ENCODE assay signal across 39 mouse cellular contexts in the genomic region with DNA sequence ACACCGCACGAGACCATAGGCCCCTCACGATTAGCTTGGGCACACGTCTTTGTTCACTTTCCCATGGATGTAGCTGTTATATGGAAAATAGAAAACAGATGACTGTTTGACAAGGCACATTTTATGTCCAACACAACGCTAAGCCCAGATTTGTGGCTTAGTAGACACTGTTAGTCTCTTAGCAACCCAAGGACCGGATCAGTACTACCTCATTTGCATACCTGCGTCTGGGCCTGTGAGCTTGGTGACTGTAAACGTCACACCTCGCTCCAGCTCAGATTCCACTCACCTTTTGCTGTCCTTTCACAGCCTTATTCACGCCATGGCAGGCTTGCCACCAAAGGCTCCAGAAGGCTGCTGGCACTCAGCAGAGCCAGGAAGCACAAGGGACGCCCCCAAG. TPM values are rescaled to one million over a fixed set of nuclear protein-coding genes. Genes with fewer than 3 reads are reported as not detected.
DNase-seq lines count a peak whose midpoint lies in the region; ATAC-seq and TF ChIP-seq lines count a peak whose summit lies in the region.
"Had no signal": no experiment of that assay in that cellular context is flagged by ENCODE, and none has a peak within 500 bp of the region (broad histone marks: within the 10 kb centered on the region; RNA-seq: fewer than 3 reads in every experiment).

No protein-coding gene starts in this region.

- H3K27ac ChIP-seq in lung, embryonic 16.5 days (ENCODE audit: low read length) = no peak overlapping the region
- H3K27ac ChIP-seq in embryonic facial prominence, embryonic 14.5 days (replicated peaks; ENCODE audit: low read depth, low read length) = no peak overlapping the region
- H3K27ac ChIP-seq in small intestine, adult 2 months (ENCODE audit: insufficient read depth, low read depth, low read length) = peak overlapping the region; percentile 65
- H3K27ac ChIP-seq: forebrain, embryonic 10.5 days; hindbrain, embryonic 13.5 days; kidney, postnatal 0 days; liver, embryonic 13.5 days; midbrain, embryonic 12.5 days; neural tube, embryonic 15.5 days had no signal

- peak overlapping the region; percentile 18; the same call in 1 of the 2 replicates for H3K4me2 ChIP-seq in lung, embryonic 16.5 days (ENCODE audit: low read depth, low read length)
- H3K4me2 ChIP-seq in embryonic facial prominence, embryonic 14.5 days (ENCODE audit: low read depth, low read length) = no peak overlapping the region
- H3K4me2 ChIP-seq: hindbrain, embryonic 13.5 days; liver, embryonic 13.5 days; lung, embryonic 14.5 days; midbrain, embryonic 12.5 days; neural tube, embryonic 15.5 days had no signal

- no peak overlapping the region for H3K4me3 ChIP-seq in lung, embryonic 16.5 days (ENCODE audit: low read length)
- no peak overlapping the region for H3K4me3 ChIP-seq in embryonic facial prominence, embryonic 14.5 days (ENCODE audit: low read depth, low read length)
- H3K4me3 ChIP-seq in small intestine, adult 2 months (ENCODE audit: low read depth, low read length) = peak overlapping the region; percentile 46
- H3K4me3 ChIP-seq: forebrain, embryonic 10.5 days; hindbrain, embryonic 13.5 days; liver, embryonic 13.5 days; midbrain, embryonic 12.5 days; neural tube, embryonic 15.5 days had no signal

- no peak for ATAC-seq in lung, embryonic 16.5 days (ENCODE audit: low read depth)
- ATAC-seq in embryonic facial prominence, embryonic 14.5 days (ENCODE audit: low read depth) = peak; percentile 30; the same call in 1 of the 2 replicates
- no peak for ATAC-seq in megakaryocyte, adult 5-6 weeks (ENCODE audit: poor library complexity, severe bottlenecking)
- ATAC-seq: activated CD4-positive, CD25-positive, alpha-beta regulatory T cell, adult 4 months; CD4-positive, CD25-positive, alpha-beta regulatory T cell, adult 4 months; forebrain, embryonic 16.5 days; Patski had no signal

- peaks cover 7% of the 10 kb centered on the region for H3K4me1 ChIP-seq in lung, embryonic 16.5 days (replicated peaks; ENCODE audit: control insufficient read depth, insufficient read depth, low read length)
- H3K4me1 ChIP-seq in embryonic facial prominence, embryonic 14.5 days (ENCODE audit: control insufficient read depth, insufficient read depth, low read length) = no peaks in the 10 kb centered on the region
- peaks cover 10% of the 10 kb centered on the region; the same call in 1 of the 2 replicates for H3K4me1 ChIP-seq in small intestine, adult 2 months (ENCODE audit: control insufficient read depth, insufficient read depth, insufficient read length, low read length)
- H3K4me1 ChIP-seq: forebrain, embryonic 10.5 days; hindbrain, embryonic 13.5 days; midbrain, embryonic 12.5 days; neural tube, embryonic 15.5 days had no signal

- no peak for TF ChIP-seq POLR2A in small intestine, adult 2 months (IDR thresholded peaks at IDR 0.05; ENCODE audit: low read depth, low read length)

- no peaks in the 10 kb centered on the region for H3K27me3 ChIP-seq in lung, embryonic 16.5 days (ENCODE audit: control insufficient read depth, insufficient read depth, low read depth, low read length)
- no peaks in the 10 kb centered on the region for H3K27me3 ChIP-seq in embryonic facial prominence, embryonic 14.5 days (replicated peaks; ENCODE audit: control insufficient read depth, insufficient read depth, low read length)
- H3K27me3 ChIP-seq in small intestine, adult 2 months (ENCODE audit: control insufficient read depth, insufficient read depth, low read length) = no peaks in the 10 kb centered on the region
- H3K27me3 ChIP-seq: hindbrain, embryonic 13.5 days; liver, embryonic 13.5 days; midbrain, embryonic 12.5 days; neural tube, embryonic 15.5 days had no signal

- no peaks in the 10 kb centered on the region for H3K9me3 ChIP-seq in lung, embryonic 16.5 days (ENCODE audit: control insufficient read depth, low read length)
- no peaks in the 10 kb centered on the region for H3K9me3 ChIP-seq in embryonic facial prominence, embryonic 14.5 days (ENCODE audit: control insufficient read depth, low read length)
- H3K9me3 ChIP-seq: forebrain, embryonic 10.5 days; G1E; hindbrain, embryonic 13.5 days; liver, embryonic 13.5 days; neural tube, embryonic 15.5 days had no signal

- WGBS in lung, embryonic 16.5 days = 62% methylated on average over 11 of the region's 11 CpGs
- 44% methylated on average over 11 of the region's 11 CpGs for WGBS in embryonic facial prominence, embryonic 14.5 days
- 48% methylated on average over 11 of the region's 11 CpGs for WGBS in small intestine, adult 2 months

- H3K9ac ChIP-seq in lung, embryonic 16.5 days (ENCODE audit: low read length) = no peak overlapping the region
- no peak overlapping the region for H3K9ac ChIP-seq in embryonic facial prominence, embryonic 14.5 days (ENCODE audit: low read depth, low read length)
- H3K9ac ChIP-seq: hindbrain, embryonic 13.5 days; liver, embryonic 13.5 days; lung, embryonic 14.5 days; midbrain, embryonic 12.5 days; neural tube, embryonic 15.5 days had no signal

- TF ChIP-seq CTCF in small intestine, adult 2 months (IDR thresholded peaks at IDR 0.05; ENCODE audit: extremely low read depth, insufficient read length, insufficient replicate concordance, low read depth, low read length) = no peak

- no peaks in the 10 kb centered on the region for H3K36me3 ChIP-seq in lung, embryonic 16.5 days (ENCODE audit: control insufficient read depth, insufficient read depth, low read length)
- H3K36me3 ChIP-seq in embryonic facial prominence, embryonic 14.5 days (ENCODE audit: control insufficient read depth, insufficient read depth, low read length) = no peaks in the 10 kb centered on the region
- H3K36me3 ChIP-seq in small intestine, adult 2 months (ENCODE audit: control insufficient read depth, insufficient read depth, low read length) = no peaks in the 10 kb centered on the region
- H3K36me3 ChIP-seq: forebrain, embryonic 10.5 days; G1E; hindbrain, embryonic 13.5 days; liver, embryonic 13.5 days; midbrain, embryonic 12.5 days; neural tube, embryonic 15.5 days had no signal

- DNase-seq in lung, postnatal 4 days = no peak
- DNase-seq in ES-CJ7 (ENCODE audit: low read depth, low spot score) = peak; percentile 7
- peak; percentile 22 for DNase-seq in embryonic facial prominence, embryonic 14.5 days (ENCODE audit: low spot score)
- DNase-seq in urinary bladder, postnatal 25 days (ENCODE audit: low spot score) = no peak
- DNase-seq: adrenal gland, adult 8-10 months; cerebellum, adult 18-20 months; cerebellum, postnatal 14 days; embryo, embryonic 11 days; heart, postnatal 36 days; kidney, adult 2 months; liver, embryonic 13.5 days; lung, embryonic 14.5 days; retina, postnatal 1 day; right cerebral cortex, postnatal 25 days had no signal

RNA-seq across cellular contexts. Expression of a gene that starts 3.1 kb away (rescaled TPM):
- not detected in 2 replicates for polyA plus RNA-seq in lung, embryonic 16.5 days (2015; fragmentation: Nextera tagmentation; extraction: Ambion mirVana)
- polyA plus RNA-seq in embryonic facial prominence, embryonic 14.5 days (2014; fragmentation: Nextera tagmentation; extraction: Ambion mirVana) = not detected in 2 replicates
- not detected in 2 replicates for polyA plus RNA-seq in small intestine, adult 2 months (2012; rRNA removed)
- total RNA-seq in megakaryocyte, adult 5-6 weeks (2015) = not detected in 2 replicates
- total RNA-seq in megakaryocyte, adult 5-6 weeks (2017) = not detected in 2 replicates
- total RNA-seq: adrenal gland, adult 8-10 months; G1E; gastrocnemius, postnatal 4 days; heart, adult 8-10 months; heart, postnatal 36 days; layer of hippocampus, postnatal 14 days; left cerebral cortex, adult 8-10 months; megakaryocyte progenitor cell, adult 5-6 weeks had no signal
- polyA plus RNA-seq: activated CD4-positive, CD25-positive, alpha-beta regulatory T cell, adult 4 months; CD4-positive, CD25-positive, alpha-beta regulatory T cell, adult 4 months; forebrain, embryonic 10.5 days; forebrain, embryonic 16.5 days; G1E; heart, embryonic 14.5 days; hindbrain, embryonic 13.5 days; kidney, postnatal 0 days; large intestine, adult 2 months; limb, embryonic 14.5 days; liver, embryonic 13.5 days; lung, embryonic 14.5 days; midbrain, embryonic 12.5 days; neural tube, embryonic 15.5 days; Patski; spleen, adult 2 months; stomach, embryonic 14.5 days; thymus, postnatal 0 days; urinary bladder, adult 2 months had no signal

RNA-seq across cellular contexts. Expression of a gene that starts 3.4 kb away (rescaled TPM):
- polyA plus RNA-seq in lung, embryonic 16.5 days (2015; fragmentation: Nextera tagmentation; extraction: Ambion mirVana) = not detected in 2 replicates
- not detected in 2 replicates for polyA plus RNA-seq in embryonic facial prominence, embryonic 14.5 days (2014; fragmentation: Nextera tagmentation; extraction: Ambion mirVana)
- not detected in 2 replicates for polyA plus RNA-seq in small intestine, adult 2 months (2012; rRNA removed)
- total RNA-seq in megakaryocyte, adult 5-6 weeks (2015) = not detected in 2 replicates
- not detected in 2 replicates for total RNA-seq in megakaryocyte, adult 5-6 weeks (2017)
- total RNA-seq: adrenal gland, adult 8-10 months; G1E; gastrocnemius, postnatal 4 days; heart, adult 8-10 months; heart, postnatal 36 days; layer of hippocampus, postnatal 14 days; left cerebral cortex, adult 8-10 months; megakaryocyte progenitor cell, adult 5-6 weeks had no signal
- polyA plus RNA-seq: activated CD4-positive, CD25-positive, alpha-beta regulatory T cell, adult 4 months; CD4-positive, CD25-positive, alpha-beta regulatory T cell, adult 4 months; forebrain, embryonic 10.5 days; forebrain, embryonic 16.5 days; G1E; heart, embryonic 14.5 days; hindbrain, embryonic 13.5 days; kidney, adult 2 months; kidney, postnatal 0 days; large intestine, adult 2 months; limb, embryonic 14.5 days; liver, embryonic 13.5 days; lung, embryonic 14.5 days; midbrain, embryonic 12.5 days; neural tube, embryonic 15.5 days; Patski; spleen, adult 2 months; stomach, embryonic 14.5 days; thymus, postnatal 0 days; urinary bladder, adult 2 months had no signal

RNA-seq across cellular contexts. Expression of a gene that starts 16.1 kb away (rescaled TPM):
- not detected in 2 replicates for polyA plus RNA-seq in lung, embryonic 16.5 days (2015; fragmentation: Nextera tagmentation; extraction: Ambion mirVana)
- polyA plus RNA-seq in embryonic facial prominence, embryonic 14.5 days (2014; fragmentation: Nextera tagmentation; extraction: Ambion mirVana) = 0.10 TPM in 1 of 2 replicates, not detected in the other
- 6.5 and 39.9 TPM in 2 replicates for polyA plus RNA-seq in small intestine, adult 2 months (2012; rRNA removed)
- total RNA-seq in megakaryocyte, adult 5-6 weeks (2015) = not detected in 2 replicates
- not detected in 2 replicates for total RNA-seq in megakaryocyte, adult 5-6 weeks (2017)
- total RNA-seq: gastrocnemius, postnatal 4 days; heart, adult 8-10 months; heart, postnatal 36 days; layer of hippocampus, postnatal 14 days; left cerebral cortex, adult 8-10 months had no signal
- polyA plus RNA-seq: activated CD4-positive, CD25-positive, alpha-beta regulatory T cell, adult 4 months; CD4-positive, CD25-positive, alpha-beta regulatory T cell, adult 4 months; forebrain, embryonic 10.5 days; forebrain, embryonic 16.5 days; G1E; heart, embryonic 14.5 days; limb, embryonic 14.5 days; lung, embryonic 14.5 days; midbrain, embryonic 12.5 days had no signal

Comparison
In these comparisons a context has a peak if more than half of its experiments do, and no peak if none do; other contexts are left out.
1. DNase-seq: peak in ES-CJ7 (single experiment) and embryonic facial prominence, embryonic 14.5 days (single experiment); none in lung, postnatal 4 days (0 of 2) and urinary bladder, postnatal 25 days (single experiment).